Mouse (Mus musculus): ENCODE measurements around the gene Myog.

Gene Myog

GRCm38 (mm10) chr1:134283108-134283507 is 6.7 kb upstream of the Myog start:
- no peak for DNase-seq (ENCODE audit: low read depth)

- no peak for DNase-seq (ENCODE audit: low read depth)
Observed at GRCm38 (mm10) chr1:134285458-134286120, 4.2 kb upstream of the Myog start.

- no peak for DNase-seq (ENCODE audit: low read depth)
Observed at GRCm38 (mm10) chr1:134288239-134288638, 1.6 kb upstream of the Myog start.

- DNase-seq (ENCODE audit: low read depth) = no peak
Observed at GRCm38 (mm10) chr1:134290300-134290699, 511 bp downstream of the Myog start.

- no peak for DNase-seq (ENCODE audit: low read depth)
Observed at GRCm38 (mm10) chr1:134290909-134291308, 1.1 kb downstream of the Myog start.

GRCm38 (mm10) chr1:134291555-134291954 is 1.8 kb downstream of the Myog start:
- DNase-seq (ENCODE audit: low read depth) = no peak

GRCm38 (mm10) chr1:134292073-134292472 is 2.3 kb downstream of the Myog start:
- DNase-seq (ENCODE audit: low read depth) = no peak

GRCm38 (mm10) chr1:134292601-134293000 is 2.8 kb downstream of the Myog start:
- DNase-seq (ENCODE audit: low read depth) = no peak

GRCm38 (mm10) chr1:134293276-134293675 is 3.5 kb downstream of the Myog start:
- no peak for DNase-seq (ENCODE audit: low read depth)

GRCm38 (mm10) chr1:134293738-134294604 is 4.2 kb downstream of the Myog start:
- DNase-seq (ENCODE audit: low read depth) = no peak

- no peak for DNase-seq (ENCODE audit: low read depth)
Observed at GRCm38 (mm10) chr1:134297265-134297664, 7.5 kb downstream of the Myog start.

- no peak for DNase-seq (ENCODE audit: low read depth)
Observed at GRCm38 (mm10) chr1:134298636-134299411, 9.0 kb downstream of the Myog start.

- no peak for DNase-seq (ENCODE audit: low read depth)
Observed at GRCm38 (mm10) chr1:134302568-134303238, 12.9 kb downstream of the Myog start.

- no peak for DNase-seq (ENCODE audit: low read depth)
Observed at GRCm38 (mm10) chr1:134304940-134305339, 15.2 kb downstream of the Myog start.

- no peak for DNase-seq (ENCODE audit: low read depth)
Observed at GRCm38 (mm10) chr1:134307409-134307808, 17.6 kb downstream of the Myog start.

GRCm38 (mm10) chr1:134310291-134310690 is 20.5 kb downstream of the Myog start:
- no peak for DNase-seq (ENCODE audit: low read depth)

GRCm38 (mm10) chr1:134310729-134311128 is 20.9 kb downstream of the Myog start:
- DNase-seq (ENCODE audit: low read depth) = no peak

GRCm38 (mm10) chr1:134311760-134312159 is 22.0 kb downstream of the Myog start:
- DNase-seq (ENCODE audit: low read depth) = no peak

GRCm38 (mm10) chr1:134315181-134315580 is 25.4 kb downstream of the Myog start:
- no peak for DNase-seq (ENCODE audit: low read depth)

GRCm38 (mm10) chr1:134316361-134316760 is 26.6 kb downstream of the Myog start:
- DNase-seq (ENCODE audit: low read depth) = no peak

GRCm38 (mm10) chr1:134318261-134318660 is 28.5 kb downstream of the Myog start:
- no peak for DNase-seq (ENCODE audit: low read depth)

- DNase-seq (ENCODE audit: low read depth) = no peak
Observed at GRCm38 (mm10) chr1:134320691-134321301, 31.0 kb downstream of the Myog start.
